Mouse (Mus musculus) lung, embryonic 14.5 days (tissue): Measurements from ENCODE around the gene Gm266. TPM values are rescaled to one million over a fixed set of nuclear protein-coding genes. Genes with fewer than 3 reads are reported as not detected.
A peak's percentile ranks its signal among the peaks of the same experiment; 100 is the strongest.

Experiments
- ATAC-seq: fragments of 200-750 bp; cut with Nextera tagmentation; 2 replicates; pipeline ENCODE4 v1.8.0; 2017; ENCODE audit warnings: mild to moderate bottlenecking, moderate TSS enrichment, moderate library complexity; ENCODE audit not compliant: insufficient read depth
- DNase-seq: peaks from one replicate; pipeline ENCODE4 v3.0.0-alpha.2; 2015
- H3K27ac ChIP-seq: fragments of 300-500 bp; sonication (generic); 2 replicates; pipeline ENCODE4 v1.5.1; 2014; ENCODE audit warnings: low read depth, mild to moderate bottlenecking, moderate library complexity
- H3K27me3 ChIP-seq: fragments of 300-500 bp; sonication (generic); 2 replicates; pipeline ENCODE4 v1.6.1; 2014; ENCODE audit warnings: low read length, control low read depth; ENCODE audit not compliant: insufficient read depth
- H3K36me3 ChIP-seq: fragments of 300-500 bp; sonication (generic); 2 replicates; pipeline ENCODE4 v1.6.1; 2014; ENCODE audit warnings: control low read depth; ENCODE audit not compliant: insufficient read depth
- H3K4me1 ChIP-seq: fragments of 300-500 bp; sonication (generic); 2 replicates; pipeline ENCODE4 v1.6.1; 2014; ENCODE audit warnings: antibody characterized with exemption, control low read depth; ENCODE audit not compliant: insufficient read depth
- H3K4me2 ChIP-seq: fragments of 300-500 bp; sonication (generic); 2 replicates; pipeline ENCODE4 v1.6.1; 2014; ENCODE audit warnings: mild to moderate bottlenecking
- H3K4me3 ChIP-seq: fragments of 300-500 bp; sonication (generic); 2 replicates; pipeline ENCODE4 v1.5.1; 2014; ENCODE audit warnings: low read depth, low read length
- H3K9ac ChIP-seq: fragments of 300-500 bp; sonication (generic); 2 replicates; pipeline ENCODE4 v1.6.1; 2014
- H3K9me3 ChIP-seq: fragments of 300-500 bp; sonication (generic); 2 replicates; pipeline ENCODE4 v1.6.1; 2016; ENCODE audit warnings: low read depth, low read length, control low read depth
- CTCF ChIP-seq: IDR thresholded peaks from 2 replicates; pipeline ENCODE4 v1.5.1; 2016; ENCODE audit warnings: antibody characterized with exemption, low read depth
- WGBS: fragments of 180-500 bp; shearing (Covaris S2); extraction: QIAGEN DNeasy Blood & Tissue Kit; methylation state at CpG from one replicate; pipeline ENCODE4 v1.1.7; 2014; 5-methylcytosine and 5-hydroxymethylcytosine counted together
- polyA plus RNA-seq: library from polyadenylated mRNA; unstranded; fragments of >200 nt; fragmentation: Nextera tagmentation; extraction: Ambion mirVana; gene quantifications from 2 replicates; pipeline ENCODE4 v1.2.1, GENCODE M21; 2014

Gene Gm266
- polyA plus RNA-seq, 1 experiment from 2014 or later = 10.8 TPM

GRCm38 (mm10) chr12:111471721-111472120, 13.9 kb downstream of the Gm266 start:
- H3K9ac ChIP-seq = no peak overlapping the region
- H3K27ac ChIP-seq = no peak overlapping the region
- no peaks in the 10 kb centered on the region for H3K27me3 ChIP-seq
- H3K4me3 ChIP-seq = no peak overlapping the region
- no peak for TF ChIP-seq CTCF
- H3K4me2 ChIP-seq = no peak overlapping the region
- no peak for DNase-seq
- H3K4me1 ChIP-seq = no peaks in the 10 kb centered on the region
- ATAC-seq = no peak
- no peaks in the 10 kb centered on the region for H3K9me3 ChIP-seq
- WGBS = 50% methylated on average over 3 of the region's 3 CpGs
- no peaks in the 10 kb centered on the region for H3K36me3 ChIP-seq

GRCm38 (mm10) chr12:111471119-111471518, 14.5 kb downstream of the Gm266 start:
- no peaks in the 10 kb centered on the region for H3K4me1 ChIP-seq
- no peak overlapping the region for H3K4me3 ChIP-seq
- H3K9ac ChIP-seq = no peak overlapping the region
- no peak for ATAC-seq
- H3K9me3 ChIP-seq = no peaks in the 10 kb centered on the region
- WGBS = 56% methylated on average over 1 of the region's 1 CpGs
- no peak for TF ChIP-seq CTCF
- H3K36me3 ChIP-seq = no peaks in the 10 kb centered on the region
- no peak overlapping the region for H3K27ac ChIP-seq
- DNase-seq = no peak
- no peaks in the 10 kb centered on the region for H3K27me3 ChIP-seq
- no peak overlapping the region for H3K4me2 ChIP-seq

GRCm38 (mm10) chr12:111469507-111469906, 16.1 kb downstream of the Gm266 start:
- no peak overlapping the region for H3K4me3 ChIP-seq
- H3K4me2 ChIP-seq = no peak overlapping the region
- no peaks in the 10 kb centered on the region for H3K27me3 ChIP-seq
- H3K36me3 ChIP-seq = no peaks in the 10 kb centered on the region
- DNase-seq (peak; percentile 90), ATAC-seq (peak; percentile 52; the same call in 1 of the 2 replicates)
- H3K9ac ChIP-seq = no peak overlapping the region
- TF ChIP-seq CTCF = peak; percentile 90
- H3K9me3 ChIP-seq = no peaks in the 10 kb centered on the region
- no peak overlapping the region for H3K27ac ChIP-seq
- 8% methylated on average over 8 of the region's 8 CpGs for WGBS
- H3K4me1 ChIP-seq = no peaks in the 10 kb centered on the region

- H3K4me1 ChIP-seq = no peaks in the 10 kb centered on the region
- no peaks in the 10 kb centered on the region for H3K36me3 ChIP-seq
- ATAC-seq (no peak), DNase-seq (no peak)
- no peak overlapping the region for H3K4me2 ChIP-seq
- no peak overlapping the region for H3K9ac ChIP-seq
- no peak overlapping the region for H3K27ac ChIP-seq
- WGBS = 80% methylated on average over 7 of the region's 7 CpGs
- H3K4me3 ChIP-seq = no peak overlapping the region
- no peak for TF ChIP-seq CTCF
- H3K27me3 ChIP-seq = no peaks in the 10 kb centered on the region
- no peaks in the 10 kb centered on the region for H3K9me3 ChIP-seq
Observed at GRCm38 (mm10) chr12:111468206-111468605, 17.4 kb downstream of the Gm266 start.

GRCm38 (mm10) chr12:111466369-111466768, 19.3 kb downstream of the Gm266 start:
- WGBS = 91% methylated on average over 3 of the region's 3 CpGs
- Histone ChIP-seq H3K9ac (no peak overlapping the region), H3K36me3 (no peaks in the 10 kb centered on the region), H3K4me1 (0 out of 2 replicates have a peak, but pooled peaks cover 2% of the 10 kb centered on the region), H3K27ac (no peak overlapping the region), H3K4me2 (no peak overlapping the region), H3K4me3 (no peak overlapping the region), H3K9me3 (no peaks in the 10 kb centered on the region), H3K27me3 (no peaks in the 10 kb centered on the region)
- ATAC-seq (no peak), DNase-seq (no peak)
- TF ChIP-seq CTCF = no peak

GRCm38 (mm10) chr12:111463570-111463969, 22.1 kb downstream of the Gm266 start:
- no peak for TF ChIP-seq CTCF
- H3K4me2 ChIP-seq = no peak overlapping the region
- 70% methylated on average over 7 of the region's 7 CpGs for WGBS
- no peak overlapping the region for H3K4me3 ChIP-seq
- no peak overlapping the region for H3K27ac ChIP-seq
- no peaks in the 10 kb centered on the region for H3K27me3 ChIP-seq
- no peaks in the 10 kb centered on the region for H3K36me3 ChIP-seq
- no peak for DNase-seq
- no peak for ATAC-seq
- 0 out of 2 replicates have a peak, but pooled peaks cover 2% of the 10 kb centered on the region for H3K4me1 ChIP-seq
- H3K9me3 ChIP-seq = no peaks in the 10 kb centered on the region
- H3K9ac ChIP-seq = no peak overlapping the region

GRCm38 (mm10) chr12:111457742-111458141, 27.9 kb downstream of the Gm266 start:
- DNase-seq (no peak), ATAC-seq (no peak)
- no peak overlapping the region for H3K4me2 ChIP-seq
- no peak overlapping the region for H3K27ac ChIP-seq
- H3K9me3 ChIP-seq = no peaks in the 10 kb centered on the region
- no peaks in the 10 kb centered on the region for H3K27me3 ChIP-seq
- H3K36me3 ChIP-seq = no peaks in the 10 kb centered on the region
- H3K9ac ChIP-seq = no peak overlapping the region
- 0 out of 2 replicates have a peak, but pooled peaks cover 2% of the 10 kb centered on the region for H3K4me1 ChIP-seq
- 84% methylated on average over 1 of the region's 1 CpGs for WGBS
- no peak for TF ChIP-seq CTCF
- H3K4me3 ChIP-seq = no peak overlapping the region

GRCm38 (mm10) chr12:111455860-111456259, 29.8 kb downstream of the Gm266 start:
- no peak for TF ChIP-seq CTCF
- Histone ChIP-seq H3K4me2 (no peak overlapping the region), H3K4me1 (no peaks in the 10 kb centered on the region), H3K4me3 (no peak overlapping the region), H3K9ac (no peak overlapping the region), H3K27me3 (no peaks in the 10 kb centered on the region), H3K36me3 (no peaks in the 10 kb centered on the region), H3K27ac (no peak overlapping the region), H3K9me3 (no peaks in the 10 kb centered on the region)
- WGBS = 51% methylated on average over 8 of the region's 8 CpGs
- ATAC-seq (no peak), DNase-seq (no peak)
